Mouse (Mus musculus) adrenal gland, adult (tissue): ENCODE data around the gene Cyp26b1.

Experiments used
- DNase-seq, 2 experiments: peaks; one replicate each; pipeline ENCODE4 v3.0.0; 2022 to 2023; ENCODE audit warnings: low spot score in 1 of 2; ENCODE audit not compliant: inconsistent age in 2 of 2

Gene Cyp26b1

DNA sequence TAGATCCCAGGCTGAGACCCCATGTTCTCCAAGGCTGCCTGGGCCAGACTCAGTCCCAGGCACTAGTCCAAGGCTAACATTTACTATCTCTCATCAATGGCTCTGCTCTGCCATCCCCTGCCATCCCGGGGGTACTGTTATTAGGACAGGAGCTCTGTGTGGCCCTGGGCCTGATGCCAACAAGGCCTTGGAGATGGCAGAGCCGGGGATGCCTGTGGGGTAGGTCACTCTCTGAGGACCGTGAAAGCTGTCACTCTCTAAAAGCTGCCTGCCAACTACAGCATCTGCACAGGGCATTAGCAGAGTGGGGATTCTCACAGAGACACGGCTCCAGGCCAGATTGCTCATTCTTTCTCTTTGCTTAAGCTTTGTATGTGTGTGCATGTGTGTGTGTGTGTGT is 26.0 kb downstream of the Cyp26b1 start:
- peak; percentile 74 to 88 for DNase-seq

DNA sequence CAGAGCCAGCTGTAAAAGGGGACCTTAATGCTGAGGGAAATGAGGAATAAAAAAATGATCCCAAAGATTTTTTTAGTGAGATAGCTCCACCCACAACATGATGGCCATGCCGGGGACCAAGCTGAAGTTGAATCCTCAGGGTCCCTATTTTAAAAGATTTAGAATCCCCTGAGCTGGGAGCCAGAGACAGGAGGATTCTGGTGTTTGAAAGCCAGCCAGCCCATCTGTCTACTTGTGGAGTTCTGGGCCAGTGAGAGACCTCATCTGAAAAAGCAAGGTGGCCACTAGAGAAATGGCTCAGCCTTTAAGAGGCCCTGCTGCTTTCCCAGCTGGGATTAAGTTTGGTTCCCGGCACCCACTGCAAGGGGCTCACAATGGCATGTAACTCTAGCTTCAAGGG is 26.9 kb downstream of the Cyp26b1 start:
- no peak for DNase-seq

DNA sequence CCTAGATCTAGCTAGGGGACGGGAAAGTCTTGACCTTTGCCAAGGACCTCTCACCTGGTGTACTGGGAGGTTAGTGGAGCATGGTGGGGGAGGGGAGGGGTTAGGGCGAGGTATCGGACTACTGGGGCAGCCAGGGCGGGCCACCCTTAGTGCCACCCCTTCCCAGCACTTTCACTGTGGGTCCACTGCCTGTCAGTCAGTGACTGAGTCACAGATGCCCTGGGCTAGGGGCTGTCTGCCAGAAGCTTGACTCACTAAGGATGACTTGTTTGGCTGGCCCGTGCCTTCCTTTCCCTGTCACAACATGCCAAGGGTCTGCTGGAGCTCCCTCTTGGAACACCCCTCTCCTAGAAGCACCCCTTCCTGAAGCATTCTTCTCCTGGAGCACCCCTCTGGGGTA is 28.5 kb downstream of the Cyp26b1 start:
- DNase-seq: peak; percentile 65 to 85

DNA sequence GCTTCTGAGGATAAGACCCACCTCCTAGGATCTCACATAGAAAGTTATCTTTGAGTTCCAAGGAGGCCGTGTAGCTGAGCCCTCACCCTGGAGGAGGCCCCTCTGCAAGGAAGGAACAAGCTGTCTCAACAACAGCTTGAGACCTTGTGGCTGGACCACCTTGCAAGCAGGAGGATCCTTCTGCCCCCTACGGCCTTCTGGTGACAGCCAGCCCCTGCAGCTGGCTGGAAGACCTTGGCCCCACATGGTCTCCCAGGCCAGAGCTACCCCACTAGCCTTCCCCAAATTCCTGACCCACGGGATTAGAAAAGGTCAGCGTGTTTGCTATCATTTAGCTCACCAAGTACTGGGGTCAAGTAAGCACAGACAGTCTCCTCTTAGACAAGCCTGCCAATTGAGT is 30.8 kb downstream of the Cyp26b1 start:
- no peak for DNase-seq

DNA sequence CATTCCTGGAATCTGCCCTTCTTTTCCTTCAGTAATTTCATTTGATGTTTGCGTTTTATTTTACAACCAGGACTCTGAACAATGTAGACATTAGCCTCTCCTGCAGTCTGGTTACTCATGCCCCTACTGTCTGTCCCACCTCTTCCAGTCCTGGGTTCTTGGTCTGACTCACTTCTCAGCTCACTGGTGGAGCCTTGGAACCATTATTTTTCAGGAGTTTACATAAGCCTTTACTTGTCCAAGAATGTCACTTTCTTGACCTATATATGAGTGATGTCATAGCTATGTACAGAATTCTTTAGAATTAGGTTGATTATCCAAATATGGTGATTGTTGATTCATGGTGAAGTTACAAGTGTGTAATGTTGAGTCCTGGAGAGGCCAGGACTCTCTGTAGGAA is 32.5 kb downstream of the Cyp26b1 start:
- DNase-seq: no peak

DNA sequence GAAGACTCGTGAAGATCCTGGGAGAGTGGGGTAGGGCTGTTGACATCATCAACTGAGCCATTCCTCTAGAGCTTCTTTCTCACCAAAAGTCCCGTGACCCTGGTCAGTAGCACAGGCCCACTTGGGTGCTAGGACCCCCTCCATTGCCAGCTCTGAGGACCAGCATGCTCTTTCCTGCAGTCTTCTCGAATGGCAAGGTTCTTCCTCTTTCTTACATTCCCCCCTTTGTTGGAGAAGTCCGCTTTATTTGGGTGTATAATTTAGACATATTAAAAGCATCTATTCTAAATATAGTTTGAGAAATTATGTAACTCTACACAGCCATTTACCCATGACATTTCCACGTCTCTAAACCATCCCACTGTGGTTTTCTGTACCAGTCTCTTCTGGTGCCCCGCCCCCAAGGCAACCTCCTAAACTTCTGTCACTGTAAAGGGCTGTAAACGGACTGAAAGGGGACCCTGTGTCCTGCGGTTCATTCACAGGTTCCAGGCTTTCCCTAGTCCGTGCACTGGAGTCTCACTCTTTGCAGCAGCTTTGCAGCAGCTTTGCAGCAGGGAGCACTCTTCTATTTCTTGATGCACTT is 43.8 kb downstream of the Cyp26b1 start:
- DNase-seq: no peak

DNA sequence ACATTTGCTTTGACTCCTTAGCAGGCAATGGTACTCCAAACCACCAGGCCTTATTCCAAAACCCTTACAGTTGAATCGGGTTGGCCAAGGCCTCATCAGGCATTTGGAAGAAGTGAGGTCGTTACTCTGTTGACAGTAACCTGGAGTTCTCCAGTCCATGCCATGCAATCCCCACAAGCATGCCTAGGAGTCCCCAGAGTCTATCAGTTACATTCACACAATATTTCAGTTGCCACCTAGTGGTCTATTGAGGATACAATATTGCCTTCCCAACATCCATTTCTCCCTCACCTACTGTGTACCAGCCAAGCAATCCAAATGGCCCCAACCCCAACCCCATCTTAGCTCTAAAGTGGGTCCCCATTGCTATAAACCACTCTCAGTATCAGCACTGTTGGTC is 48.3 kb downstream of the Cyp26b1 start:
- DNase-seq: peak in 1 of 2 experiments; percentile 60

DNA sequence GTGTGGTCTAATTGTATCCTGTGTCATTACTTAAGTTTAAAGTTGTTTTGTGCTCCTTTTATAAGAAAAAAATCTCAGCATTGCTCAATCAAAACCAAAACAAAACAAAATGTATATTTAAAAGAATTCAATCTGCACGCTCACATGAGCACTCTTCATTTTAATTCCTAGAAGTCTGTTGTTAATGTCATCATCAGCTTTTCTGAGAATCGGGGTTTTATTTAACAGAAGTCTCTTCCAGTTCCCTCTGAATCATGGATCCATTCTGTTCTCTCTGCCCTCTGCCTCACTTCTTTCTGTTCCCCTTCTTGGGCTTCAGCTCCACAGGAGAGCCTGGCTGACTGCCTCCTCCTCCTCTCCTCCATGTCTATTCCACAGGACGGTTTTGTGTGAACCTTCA is 49.3 kb downstream of the Cyp26b1 start:
- peak in 1 of 2 experiments; percentile 59 for DNase-seq

DNA sequence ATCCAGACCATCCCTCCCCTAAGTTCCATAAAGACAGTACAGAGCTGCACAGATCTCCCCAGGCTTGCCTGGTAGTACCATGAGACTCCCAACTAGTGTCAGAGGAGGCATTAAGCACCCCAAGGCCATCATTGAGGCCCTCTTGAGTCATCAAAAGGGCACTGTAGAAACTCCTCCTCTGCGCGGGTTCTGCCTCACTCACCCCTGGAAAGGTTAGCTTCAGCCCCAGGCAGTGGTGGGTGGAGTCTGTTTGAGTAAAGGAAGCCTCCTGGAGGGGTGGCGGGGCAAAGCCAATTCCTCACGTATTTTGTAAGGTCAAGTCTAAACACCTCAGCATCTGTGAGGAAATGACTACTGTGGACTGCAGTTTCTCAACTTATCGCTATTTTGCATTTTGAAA is 50.2 kb downstream of the Cyp26b1 start:
- peak; percentile 55 to 86 for DNase-seq

DNA sequence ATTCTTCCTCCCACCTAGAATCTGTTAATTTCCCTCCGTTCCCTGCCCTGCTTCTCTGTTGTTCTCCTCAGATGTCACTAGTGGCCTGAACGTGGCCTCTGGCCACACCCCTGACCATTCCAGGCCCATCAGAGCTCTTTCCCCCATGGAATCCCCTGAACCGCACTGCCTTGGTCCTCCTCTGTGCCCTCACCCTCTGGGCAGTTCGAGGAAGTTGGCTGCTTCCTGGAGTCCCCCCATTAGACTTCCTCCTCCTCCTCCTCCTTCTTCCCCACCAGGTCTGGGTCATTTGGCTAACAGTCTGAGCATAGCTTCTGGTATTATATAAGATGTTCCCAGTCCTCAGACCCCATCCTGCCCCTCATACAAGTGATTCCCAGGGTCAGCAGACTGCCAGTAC is 53.8 kb downstream of the Cyp26b1 start:
- DNase-seq: no peak

DNA sequence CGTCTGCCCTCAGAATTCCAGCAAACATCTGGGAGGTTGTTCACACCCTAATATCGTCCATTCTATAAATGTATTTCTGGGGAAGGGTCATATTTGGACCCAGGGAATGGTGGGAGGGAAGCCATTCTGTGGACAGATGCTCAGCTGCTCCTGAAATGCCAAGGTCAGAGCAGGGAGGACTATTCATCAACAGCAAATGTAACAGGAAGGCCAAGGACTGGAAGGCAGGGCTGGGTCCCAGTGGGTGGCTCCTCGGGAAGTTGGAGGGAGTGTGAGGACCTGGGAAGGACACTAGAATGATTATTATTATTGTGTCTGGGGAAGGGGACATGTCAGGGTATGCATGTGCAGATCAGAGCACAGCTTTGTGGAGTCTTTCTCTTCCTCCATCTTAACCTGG is 55.0 kb downstream of the Cyp26b1 start:
- peak; percentile 47 to 75 for DNase-seq

DNA sequence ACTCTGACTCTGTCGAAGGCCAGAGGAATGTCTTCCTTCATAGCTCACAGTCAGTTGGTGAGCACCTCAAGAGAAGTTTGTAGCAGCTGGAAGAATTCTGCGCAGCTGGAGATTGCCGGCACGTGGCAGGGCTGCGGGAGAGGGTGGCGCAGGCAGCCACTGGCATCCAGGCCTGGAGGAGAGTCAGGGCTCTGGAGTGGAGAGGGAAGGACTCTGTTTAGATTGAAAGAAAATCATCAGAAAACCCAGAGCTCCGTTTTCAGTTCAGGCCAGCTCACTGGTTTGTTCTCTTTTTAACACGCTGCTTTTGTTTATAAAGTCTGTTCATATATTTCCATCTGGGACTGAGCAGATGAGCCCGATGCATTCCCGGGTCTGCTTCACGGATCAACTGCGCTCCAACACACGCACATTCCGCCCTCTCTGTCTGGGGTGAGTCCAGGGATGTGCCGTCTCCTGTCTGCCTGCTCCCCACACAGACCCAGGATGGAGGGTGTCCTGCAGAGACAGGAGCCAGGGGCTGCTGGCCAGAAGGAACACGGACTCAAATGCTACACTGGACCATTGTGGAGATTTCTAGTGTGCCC is 56.0 kb downstream of the Cyp26b1 start:
- no peak for DNase-seq

DNA sequence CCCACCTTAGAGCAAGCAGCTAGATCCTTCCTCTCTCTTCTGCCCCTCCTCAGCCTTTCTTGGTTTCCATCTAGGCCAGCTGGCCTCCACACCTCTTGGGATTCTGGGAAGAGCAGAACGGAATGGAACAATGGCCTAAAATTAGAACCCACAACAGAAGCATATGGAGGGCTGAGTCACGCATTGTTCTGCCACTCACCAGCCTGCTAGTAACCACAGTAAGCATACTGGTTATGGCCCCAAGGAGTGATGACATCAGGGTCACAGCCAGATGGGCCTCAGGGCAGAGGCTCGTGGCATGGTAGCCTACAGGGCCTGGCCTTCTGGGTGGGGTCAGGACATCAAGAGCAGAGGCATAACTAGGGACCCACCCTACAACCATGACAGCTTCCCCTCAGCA is 58.8 kb downstream of the Cyp26b1 start:
- no peak for DNase-seq

DNA sequence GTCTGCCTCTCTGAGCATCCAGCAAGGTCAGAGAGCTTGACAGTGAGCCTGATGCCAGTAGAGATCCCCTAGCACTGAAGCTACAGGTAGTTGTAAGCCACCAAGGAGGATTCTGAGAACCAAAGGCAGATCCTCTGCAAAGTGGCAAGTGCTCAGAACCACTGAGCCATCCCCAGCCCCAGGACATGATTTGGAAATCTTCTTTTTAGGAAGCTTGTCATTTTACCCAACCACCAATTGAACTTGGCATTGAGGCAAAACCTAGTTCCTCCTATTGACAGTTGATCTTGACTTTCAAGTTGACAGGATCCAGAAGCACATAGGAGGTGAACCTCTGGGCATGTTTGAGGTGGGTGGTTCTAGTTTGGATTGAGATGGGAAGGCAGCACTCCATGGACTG is 63.8 kb downstream of the Cyp26b1 start:
- no peak for DNase-seq

DNA sequence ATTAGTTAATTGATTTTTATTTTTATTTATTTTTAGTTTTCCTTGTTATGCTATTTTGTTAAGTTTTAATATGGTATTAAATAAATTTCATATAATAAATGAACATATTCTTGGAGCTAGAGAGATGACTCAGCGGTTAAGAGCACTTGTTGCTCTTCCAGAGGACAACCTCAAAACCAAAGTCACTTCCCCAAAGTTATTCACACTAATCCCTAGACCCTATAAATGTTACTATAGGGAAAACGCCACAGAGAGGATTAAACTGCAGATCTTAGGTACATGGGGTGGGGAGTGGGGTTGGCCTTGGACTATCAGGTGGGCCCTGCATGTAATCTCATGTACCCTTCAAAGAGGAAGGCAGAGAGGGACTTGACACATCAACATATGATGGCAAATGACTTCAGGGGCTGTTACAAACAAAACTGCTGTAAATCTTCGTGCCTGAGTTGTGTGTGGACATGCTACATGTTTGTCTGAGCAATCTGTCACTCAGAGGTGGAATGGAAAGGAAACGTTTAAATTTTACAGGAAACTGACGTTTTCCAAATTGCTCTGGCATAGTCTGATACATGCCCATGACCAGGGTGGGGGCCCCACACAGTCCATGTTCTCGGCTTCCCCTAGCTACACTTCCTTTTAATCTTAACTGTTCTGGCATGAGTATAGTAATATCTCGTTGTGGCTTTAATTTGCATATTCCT is 68.7 kb downstream of the Cyp26b1 start:
- no peak for DNase-seq
